Mouse (Mus musculus) c-Kit-positive CD71-negative TER-119-negative erythroid progenitor cells, embryonic 14.5 days (primary cell): Measurements from ENCODE around the gene Hsp90ab1.
A peak's percentile ranks its signal among the peaks of the same experiment; 100 is the strongest.

Experiments used
- DNase-seq: peaks from one replicate; pipeline ENCODE4 v3.0.0-alpha.2; 2013; ENCODE audit warnings: low read depth

Gene Hsp90ab1

DNA sequence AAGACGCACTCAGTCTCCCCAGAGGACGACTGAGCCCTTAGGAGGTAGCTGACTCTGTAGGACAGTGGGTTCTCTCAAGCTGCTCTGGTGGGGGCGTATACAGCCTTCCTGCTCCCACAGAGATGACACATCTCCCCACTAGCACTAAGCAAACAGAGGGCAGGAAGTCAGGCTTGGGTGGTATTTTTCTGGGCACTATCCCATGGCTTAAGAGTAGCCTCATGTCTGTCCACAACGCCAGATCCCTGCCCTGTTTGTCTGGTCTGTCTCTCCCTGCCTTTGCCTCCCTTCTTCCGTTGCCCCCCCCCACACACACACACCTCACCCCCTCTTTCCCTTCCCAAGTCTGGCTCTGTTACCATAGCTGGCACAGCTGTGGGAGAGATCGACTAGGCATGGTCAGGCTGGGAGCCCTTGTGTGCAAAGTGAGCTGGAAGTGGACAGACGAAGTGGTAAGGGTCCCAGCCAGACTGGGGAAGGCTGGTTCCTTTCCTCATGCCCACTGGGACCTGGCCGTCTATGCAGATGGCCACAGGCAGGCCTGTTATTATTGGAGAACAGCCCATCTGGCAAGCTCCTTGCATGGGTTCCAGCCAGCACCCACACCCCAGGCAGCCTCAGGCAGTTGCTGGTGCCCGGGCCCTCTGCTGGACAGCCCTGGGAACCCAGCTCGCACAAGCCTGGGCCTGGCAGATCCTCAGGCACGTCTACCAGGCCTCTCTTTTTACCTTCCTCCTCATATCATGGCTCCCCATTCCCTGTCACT is 23.7 kb upstream of the Hsp90ab1 start:
- no peak for DNase-seq

DNA sequence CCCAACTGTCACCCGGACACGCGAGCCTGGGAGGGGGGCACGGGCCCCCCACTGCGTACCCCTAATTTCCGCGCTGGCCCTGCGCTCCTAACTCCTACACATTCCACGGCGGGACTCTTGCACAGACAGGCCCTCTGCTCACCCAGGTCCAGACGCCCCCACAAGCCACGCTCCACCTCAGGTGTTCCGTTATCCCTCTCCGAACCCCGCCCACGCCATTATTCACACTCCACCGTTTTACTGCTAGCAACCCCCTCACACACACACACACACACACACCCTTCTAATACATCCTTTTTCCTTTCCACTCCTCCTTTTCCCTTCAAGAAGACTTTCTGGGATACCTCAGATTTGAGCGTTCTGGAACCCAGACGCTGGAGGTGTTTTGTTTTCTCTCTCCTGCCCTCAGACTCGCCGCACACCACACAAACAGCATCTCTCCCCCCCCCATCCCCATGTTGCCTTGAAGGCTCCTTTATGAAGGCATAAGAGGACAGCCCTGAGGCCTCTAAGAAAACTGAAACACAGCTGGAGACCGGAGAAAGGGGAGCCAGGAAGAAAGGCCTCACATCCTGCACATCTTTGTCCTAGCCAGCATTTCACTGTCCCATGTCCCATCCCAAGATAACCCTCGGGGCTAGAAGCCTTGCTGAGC is 22.8 kb upstream of the Hsp90ab1 start:
- no peak for DNase-seq

DNA sequence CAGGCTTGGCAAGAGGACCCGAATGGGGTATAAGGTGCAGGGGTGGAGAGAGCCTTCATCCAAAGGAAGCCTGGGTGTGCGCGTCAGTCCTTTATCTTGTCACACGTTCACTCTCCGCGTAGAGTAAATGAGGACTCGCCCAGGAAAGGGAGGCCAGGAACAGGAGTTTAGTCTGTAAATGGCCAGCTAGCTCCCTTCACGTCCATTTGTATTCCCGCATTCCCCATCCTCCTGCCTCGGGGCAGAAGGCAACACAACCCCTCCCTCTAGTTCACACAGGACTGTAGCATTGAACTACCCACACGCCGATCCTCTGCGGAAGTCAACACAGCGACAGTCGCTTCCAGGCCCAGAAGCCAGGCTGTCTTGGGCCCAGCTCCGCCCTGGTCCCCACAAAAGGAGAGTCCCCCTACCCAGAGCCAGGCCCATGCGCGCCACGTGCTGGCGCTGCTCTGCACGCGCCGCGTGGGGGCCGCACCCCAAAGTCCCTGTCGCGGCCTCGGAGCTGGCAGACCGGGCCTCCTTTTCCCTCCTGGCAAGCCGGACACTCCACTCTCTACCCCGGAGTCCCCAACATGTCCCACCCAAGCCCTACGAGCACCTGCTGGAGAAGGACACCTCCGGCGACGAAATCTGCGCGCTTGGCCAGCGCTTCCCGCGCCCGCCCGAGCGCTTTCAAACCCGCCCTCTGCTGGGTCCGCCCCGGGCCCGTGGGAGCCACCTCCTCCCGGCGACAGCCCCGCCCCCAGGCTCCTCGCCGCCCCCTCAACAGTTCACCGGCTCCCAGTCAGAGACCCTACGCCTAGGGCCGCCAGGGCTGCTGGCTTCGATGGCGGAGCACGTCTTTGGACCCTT is 22.0 kb upstream of the Hsp90ab1 start:
- no peak for DNase-seq

DNA sequence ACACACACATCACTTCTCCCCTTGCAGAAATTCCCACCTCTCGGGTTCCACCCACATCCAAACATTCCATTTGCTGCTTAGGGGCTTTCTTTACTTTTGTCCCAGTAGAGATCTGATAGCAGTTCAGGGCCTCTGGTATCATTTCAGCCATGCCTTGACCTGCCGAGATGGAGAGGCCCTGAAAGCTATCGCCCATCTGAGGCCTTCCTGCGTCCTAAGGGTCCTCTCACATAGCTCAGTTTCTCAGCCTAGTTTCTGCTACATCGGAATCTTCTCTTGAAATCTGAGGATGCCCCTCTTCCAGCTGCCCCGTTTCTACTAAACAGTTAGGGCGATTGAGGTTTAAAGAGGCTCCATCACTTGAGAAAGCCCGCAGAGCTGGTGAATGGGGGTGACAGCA is 21.1 kb upstream of the Hsp90ab1 start:
- no peak for DNase-seq

DNA sequence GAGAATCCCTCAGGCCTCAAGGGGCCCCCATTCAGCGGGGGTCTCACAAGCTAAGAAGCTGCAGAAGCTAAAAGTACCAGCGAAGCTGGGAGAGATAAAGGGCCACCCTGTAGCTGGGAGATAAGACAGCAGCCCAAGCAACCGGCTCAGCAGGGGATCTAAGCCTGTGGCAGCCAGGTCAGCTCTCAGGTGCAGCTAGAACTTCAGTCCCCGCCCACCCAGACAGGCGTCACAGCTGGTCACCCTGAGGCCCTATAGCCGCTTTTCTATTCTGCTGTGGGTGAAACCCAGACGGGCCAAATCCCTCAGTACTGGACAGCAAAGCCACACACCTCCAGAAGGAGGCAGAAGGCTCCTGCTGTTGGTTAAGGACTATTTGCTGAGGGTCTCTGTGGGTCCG is 20.4 kb upstream of the Hsp90ab1 start:
- DNase-seq = no peak

DNA sequence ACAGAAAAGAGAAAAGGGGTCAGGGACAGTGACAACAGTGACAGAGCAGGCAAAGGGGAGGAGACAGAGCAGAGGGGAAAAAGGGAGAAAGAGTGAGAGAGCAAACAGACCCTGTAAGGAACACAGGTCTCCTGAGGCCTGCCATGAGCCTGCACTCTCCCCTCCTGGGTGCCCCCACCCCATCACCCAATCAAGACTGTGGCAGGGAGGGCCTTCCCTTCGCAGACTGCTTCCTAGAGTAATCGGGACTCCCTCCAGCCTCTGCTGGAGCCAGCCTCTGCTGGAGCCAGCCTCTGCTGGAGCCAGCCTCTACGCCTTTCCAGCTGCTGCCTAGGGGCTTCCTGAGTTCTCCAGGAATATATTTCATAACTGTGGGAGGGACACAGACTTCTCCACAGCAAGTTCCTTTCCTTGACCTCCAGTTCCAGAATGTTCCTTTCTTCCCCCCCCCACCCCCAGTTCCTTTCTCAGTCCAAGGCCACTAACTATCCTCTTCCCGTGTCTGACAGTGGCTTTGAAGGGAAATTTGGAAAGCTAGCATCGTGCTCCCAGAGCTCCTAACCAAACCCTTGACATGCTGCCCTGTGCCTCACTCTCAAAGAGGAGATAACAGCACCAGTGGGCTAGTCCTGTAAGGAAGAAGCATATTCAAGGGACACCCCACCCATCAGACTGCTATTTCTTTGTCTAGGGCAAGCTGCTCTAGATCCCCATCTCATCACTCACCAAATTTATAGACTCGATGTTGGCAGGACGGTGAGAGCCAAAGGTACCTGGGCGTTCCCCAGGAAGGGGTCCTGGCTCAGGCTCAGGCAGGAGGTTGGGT is 19.7 kb upstream of the Hsp90ab1 start:
- no peak for DNase-seq

DNA sequence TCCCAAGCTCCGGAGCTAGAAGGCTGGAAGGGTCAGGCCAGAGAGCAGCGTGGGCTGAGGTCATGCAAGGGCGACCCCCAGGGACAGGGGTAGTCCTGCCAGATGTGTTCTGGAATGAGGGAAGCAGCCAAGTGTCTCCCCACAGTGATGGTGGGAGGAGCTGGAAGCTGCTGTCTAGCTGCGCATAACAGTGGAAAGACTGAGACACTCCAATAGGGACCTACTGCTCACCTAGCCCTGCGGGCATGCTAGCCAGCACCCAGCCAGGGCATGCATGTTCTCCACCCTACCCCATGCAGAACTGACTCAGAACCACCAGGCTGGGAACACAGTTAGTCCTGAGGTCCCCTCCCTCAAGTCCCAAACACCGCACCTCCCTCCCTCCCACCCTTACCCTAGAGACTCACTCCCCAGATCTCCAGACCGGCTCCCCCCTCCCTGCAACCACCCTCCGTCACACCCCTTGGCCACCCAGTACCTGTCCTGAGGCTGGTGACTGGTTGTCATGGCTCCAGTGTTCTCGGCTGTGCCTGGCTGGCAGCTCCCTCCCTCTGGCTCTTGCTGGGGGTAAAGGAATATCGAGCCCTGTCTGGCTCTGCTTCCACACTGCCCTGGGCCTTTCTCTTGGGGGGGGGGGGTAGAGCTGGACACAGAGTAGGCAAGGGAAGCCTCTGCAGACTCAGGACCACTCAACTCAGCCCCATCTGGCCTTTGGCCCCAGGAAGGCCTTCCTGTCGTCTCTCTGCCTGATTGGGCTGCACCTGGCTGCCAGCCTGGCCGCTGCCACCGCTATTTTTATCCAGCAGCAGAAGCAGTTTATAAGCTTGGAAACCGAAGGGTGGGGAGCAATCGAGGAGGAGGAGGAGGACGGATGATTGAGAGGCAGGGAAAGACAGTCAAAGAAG is 18.9 kb upstream of the Hsp90ab1 start:
- DNase-seq = no peak

DNA sequence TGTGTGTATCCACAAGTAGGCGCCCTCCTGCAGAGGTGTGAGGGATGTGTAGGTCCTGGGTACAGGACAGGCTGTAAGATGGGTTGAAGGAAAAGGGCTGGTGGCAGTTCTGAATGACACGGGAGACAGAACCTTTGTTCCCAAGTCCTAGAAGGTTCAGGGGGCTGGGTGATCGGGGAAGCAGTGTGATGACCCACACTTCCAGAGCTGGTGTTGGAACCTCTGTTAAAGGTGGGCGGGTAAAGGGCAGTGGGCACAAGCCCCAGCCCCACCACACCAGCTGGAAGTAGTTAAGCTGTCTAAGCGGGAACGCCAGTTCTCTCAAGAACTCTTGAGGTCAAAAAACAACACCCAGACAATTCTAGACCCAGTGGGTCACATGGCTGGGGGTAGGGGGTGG is 17.3 kb upstream of the Hsp90ab1 start:
- no peak for DNase-seq

DNA sequence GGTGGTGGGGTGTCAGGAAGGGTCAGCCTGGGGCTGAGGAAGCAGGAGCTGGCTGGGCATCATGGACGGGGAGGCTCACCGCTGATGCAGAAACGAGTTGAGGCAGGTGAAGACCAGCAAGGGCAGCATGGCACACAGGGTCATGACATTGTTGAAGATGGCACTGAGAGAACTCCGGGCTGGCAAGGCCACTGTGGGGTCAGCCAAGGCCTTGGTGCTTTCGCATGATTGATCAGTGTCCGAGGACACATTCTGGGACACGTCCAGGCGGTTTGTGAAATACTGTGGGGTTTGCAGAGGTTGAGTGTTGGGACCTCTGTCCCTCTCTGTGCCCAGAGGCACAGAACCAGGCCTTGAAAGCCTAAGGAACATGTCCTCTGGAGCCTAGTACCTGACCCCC is 16.8 kb upstream of the Hsp90ab1 start:
- DNase-seq = no peak

DNA sequence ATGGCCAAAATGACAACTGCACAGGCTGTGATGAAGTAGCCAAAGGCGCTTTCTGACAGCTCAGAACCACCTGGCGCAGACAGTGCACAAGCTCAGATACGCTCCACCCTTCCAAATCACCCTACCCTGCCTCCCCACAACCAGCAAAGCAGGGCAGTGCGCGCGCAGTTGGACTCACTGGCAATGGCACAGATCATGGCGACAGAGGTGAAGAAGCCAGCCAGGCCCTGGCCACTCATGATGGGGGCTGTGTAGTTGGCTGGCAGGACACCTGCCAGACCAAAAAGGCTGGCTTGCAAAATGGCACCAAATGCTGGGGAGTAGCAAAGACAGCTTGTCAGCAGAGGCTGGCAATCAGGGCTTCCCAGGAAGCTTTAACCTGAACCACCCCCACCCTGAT is 16.2 kb upstream of the Hsp90ab1 start:
- no peak for DNase-seq

DNA sequence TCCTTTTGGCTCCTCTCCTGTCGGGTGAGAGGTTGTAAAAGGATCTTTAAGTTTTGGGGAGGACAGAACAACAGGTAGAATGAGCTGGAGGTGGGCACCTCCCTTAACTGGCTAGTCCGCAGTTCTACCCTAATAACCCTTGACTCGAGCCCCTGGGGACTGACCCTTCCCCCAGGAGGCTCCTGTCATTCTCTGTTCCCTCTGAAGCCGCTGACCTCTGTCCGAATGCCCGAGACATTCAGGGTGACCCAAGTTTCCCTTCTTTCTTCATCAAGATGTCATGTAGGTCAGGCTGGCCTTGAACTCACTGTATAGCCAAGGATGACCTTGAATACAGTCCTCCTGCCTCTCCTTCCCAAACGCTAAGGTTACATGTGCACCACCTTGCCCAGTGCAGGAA is 15.3 kb upstream of the Hsp90ab1 start:
- DNase-seq = no peak

DNA sequence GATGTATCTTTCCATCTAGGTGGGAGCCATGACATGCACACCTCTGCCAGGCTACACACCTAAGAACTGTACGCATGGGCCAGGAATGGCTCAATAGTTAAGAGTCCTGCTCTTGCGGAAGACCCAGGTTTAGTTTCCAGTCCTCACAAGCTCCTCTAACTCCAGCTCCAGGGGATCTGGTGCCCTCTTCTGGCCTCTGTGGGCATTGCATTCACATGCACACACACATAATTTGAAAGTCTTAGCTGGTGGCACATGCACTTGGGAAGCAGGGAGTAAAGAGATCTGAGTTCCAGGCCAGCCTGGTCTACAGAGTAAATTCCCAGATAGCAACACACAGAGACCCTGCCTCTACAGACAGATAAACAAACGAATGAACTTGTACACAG is 13.4 kb upstream of the Hsp90ab1 start:
- DNase-seq = no peak

DNA sequence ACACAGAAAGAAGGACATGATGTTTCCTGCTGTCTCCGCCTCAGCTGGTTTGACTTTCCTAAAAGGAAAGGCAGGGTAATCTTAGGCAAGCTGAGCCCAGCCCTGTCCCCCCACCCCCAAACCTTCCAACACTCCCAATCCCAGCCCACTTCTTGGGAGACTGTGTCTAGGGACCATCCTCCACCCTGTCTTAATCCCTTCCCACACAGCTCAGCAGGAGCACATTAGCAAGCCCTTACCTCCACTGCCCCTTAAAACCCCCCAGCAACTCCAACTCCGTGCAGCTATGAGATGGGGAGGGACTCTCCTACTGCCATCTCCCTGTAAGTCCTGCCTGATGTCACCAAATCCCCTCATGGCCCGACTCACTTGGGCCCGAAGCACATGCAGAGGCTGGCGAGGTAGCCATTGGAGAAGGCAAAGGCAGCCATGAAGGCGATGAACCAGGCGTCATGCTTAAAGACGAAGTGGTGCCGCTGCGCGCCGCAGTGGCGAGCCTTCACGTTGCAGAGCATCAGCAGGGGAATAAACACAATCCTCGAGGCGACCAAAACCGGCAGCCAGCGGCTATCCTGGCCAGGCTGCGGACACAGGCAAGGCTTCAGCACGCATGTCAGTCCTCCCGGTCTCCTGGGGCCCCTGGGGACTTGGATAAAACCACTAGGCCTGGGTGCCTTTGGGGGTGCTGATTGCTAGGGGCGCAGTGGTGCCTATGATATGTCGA is 12.8 kb upstream of the Hsp90ab1 start:
- no peak for DNase-seq

DNA sequence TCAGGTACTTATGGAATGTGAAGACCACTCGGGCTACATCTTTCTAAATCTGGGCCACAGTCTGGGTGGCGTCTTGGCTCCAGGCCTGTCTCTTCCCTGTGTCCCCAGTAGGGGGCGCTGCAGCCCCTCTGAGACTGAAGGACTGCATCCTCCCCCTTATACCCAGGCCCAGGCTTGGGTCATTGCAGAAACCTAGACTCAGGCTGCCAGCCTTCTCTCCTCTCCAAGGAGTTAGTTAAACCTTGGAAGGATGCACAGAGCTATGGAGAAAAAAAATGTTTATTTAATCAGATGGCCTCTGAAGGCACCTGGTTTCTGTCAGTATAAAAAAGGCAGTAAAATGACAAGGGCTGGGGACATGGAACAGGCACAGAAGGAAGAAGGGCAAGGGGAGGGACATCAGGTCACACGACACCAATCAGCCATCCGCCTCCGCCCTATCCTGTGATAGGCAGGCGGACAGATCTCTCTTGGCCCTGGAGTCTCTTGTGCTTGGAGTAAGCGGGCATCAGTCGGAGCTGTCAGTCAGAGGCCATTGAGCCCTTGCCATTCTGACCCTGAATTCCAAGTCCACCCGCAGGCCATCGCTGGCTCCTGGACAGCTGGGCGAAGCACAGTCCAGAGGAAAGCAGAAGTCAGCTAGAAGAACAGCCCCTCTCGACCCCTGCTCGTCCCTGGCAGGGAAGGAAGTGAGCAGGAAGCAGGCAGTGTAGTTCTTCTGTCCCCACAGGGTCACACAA is 12.0 kb upstream of the Hsp90ab1 start:
- no peak for DNase-seq

DNA sequence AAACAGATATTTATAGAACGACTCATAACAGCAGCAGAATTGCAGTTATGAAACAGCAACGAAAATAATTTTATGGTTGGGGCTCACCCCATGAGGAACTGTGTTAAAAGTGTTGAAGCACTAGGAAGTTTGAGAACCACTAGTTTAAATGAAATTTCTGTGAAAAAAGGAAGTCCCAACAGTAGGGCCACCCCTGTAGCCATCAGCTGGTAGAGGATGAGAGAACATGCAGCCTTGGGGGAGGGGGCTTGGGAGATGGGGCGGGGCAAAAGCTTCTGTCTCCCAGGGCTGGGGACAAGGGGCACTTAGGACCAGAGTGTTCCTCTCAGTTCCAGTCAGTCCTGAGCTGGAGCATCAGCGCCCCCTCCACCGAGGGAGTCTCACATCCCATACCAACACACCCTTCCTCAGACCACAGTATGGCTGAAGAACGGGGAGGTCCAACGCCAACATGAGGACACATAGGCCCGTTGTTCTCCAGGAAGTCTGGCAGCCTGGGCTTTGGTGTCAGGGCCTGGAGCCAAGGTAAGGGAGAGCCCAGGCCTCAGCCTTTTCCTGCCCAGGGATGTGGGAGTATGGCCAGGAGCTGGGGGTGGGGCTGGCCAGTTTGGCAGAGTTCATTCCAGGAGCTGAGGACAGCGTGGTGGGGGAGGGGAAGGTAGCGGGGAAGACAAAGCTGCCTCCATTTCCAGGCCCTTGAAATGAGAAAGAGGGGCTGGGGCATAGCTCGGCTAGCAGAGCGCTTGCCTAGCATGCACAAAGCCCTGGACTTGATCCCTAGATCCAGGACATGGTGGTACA is 11.2 kb upstream of the Hsp90ab1 start:
- no peak for DNase-seq

DNA sequence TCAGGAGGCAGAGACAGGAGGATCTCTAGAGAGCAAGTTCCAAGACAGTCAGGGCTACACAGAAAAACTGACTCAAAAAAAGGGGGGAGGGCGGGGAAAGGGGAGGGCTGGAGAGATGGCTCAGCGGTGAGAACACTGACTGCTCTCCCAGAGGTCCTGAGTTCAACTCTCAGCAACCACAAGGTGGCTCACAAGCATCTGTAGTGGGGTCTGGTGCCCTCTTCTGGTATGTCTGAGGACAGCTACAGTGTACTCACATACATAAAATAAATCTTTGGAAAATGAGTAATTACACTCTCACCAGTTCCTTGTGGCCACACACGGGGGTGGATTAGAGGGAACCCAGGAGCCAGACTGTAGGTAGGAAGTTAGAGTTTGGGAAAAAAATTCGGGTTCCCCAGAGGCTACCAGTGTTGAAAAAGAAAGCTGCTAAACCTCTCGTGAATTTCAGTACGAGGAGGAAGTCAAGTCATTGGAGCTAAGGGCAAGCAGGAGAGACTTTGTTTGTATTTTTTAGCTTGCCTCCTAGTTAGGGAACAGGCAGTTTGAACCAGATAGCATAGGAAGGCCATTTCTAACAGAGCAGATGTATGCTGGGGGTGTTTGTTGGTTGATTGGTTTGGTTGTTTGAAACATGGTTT is 9.8 kb upstream of the Hsp90ab1 start:
- no peak for DNase-seq

DNA sequence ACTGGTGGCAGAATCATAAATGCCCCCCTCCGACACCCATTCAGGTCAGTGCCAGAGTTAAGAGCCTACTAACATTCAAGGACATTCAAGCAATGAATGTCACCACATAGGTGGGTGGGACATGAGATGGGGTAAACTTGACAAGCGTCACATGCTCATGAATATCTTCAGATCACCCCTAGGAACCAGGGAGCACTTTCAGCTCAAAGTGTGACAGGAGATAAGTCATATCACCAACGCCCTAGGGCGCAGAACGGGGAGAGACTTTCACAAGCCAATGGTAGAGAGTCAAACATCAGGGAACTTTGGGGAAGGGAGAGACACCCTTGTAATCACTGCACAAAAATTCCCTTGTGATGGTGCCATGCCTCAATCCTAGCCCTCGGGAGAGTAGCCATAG is 9.1 kb upstream of the Hsp90ab1 start:
- DNase-seq = no peak

DNA sequence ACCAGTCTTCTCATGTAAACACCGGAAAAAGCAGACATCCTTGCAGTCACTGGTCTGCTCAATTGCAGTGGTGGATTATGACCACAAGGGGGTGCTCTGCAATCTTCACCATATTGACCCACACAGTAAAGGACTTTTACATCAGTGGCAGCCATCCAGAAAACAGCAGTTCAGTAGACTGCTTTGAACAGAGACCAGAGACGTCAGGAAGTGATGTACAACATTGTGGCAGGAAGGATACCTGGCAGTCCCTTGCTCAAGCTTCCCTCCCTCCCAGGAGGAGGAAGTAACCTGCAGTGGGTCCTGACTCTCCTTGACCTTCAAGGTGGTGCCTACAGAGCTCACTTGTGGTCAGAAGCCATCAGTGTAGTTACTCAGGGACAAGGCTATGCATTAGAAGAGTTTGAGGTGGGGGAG is 8.5 kb upstream of the Hsp90ab1 start:
- peak; percentile 80 for DNase-seq
